Mouse (Mus musculus) embryonic stem cell, embryonic (primary cell): Measurements from ENCODE around the gene Eci1.
"Not testable (repeated sequence)": the region's sequence is repeated elsewhere in the genome, so short reads cannot be mapped to it uniquely, and the experiment has no call there.

Experiments
- CTCF ChIA-PET, 4 experiments: fragments of 300-600 bp in 2 of 4; fragments of 350-600 bp in 2 of 4; sonication (Branson Sonifier 250); formaldehyde crosslinking; loops; one replicate each; lab custom pipeline; 2022; ENCODE audit warnings: inconsistent platforms in 2 of 4; lab: Charles Lee
- POLR2A ChIA-PET, 4 experiments: fragments of 300-600 bp in 2 of 4; fragments of 350-600 bp in 2 of 4; sonication (Branson Sonifier 250); formaldehyde crosslinking; loops; one replicate each; lab custom pipeline; 2022; ENCODE audit warnings: antibody characterized with exemption in 4 of 4, inconsistent platforms in 1 of 4; lab: Charles Lee

The Eci1 gene

DNA sequence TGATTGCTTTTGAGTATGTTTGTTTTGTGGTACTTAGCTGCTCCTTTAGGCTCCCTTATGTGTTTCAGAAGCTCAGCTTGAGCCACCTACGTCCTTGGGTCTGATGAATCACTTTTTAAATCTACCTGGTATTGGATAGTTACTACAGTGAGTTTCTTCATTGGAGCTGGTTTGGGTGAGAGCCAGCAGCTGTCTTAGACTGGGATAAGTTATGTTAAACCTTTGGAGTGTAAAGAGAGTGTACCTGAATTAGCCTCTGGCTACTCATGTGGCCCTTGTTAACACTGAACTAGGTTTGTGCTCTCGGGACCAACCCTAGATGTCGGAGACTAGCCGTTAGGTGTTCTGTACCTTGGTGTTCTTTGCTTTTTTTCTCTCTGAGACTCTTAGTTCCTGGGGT lies 3.3 kb upstream of the Eci1 start:
- CTCF ChIA-PET: interaction anchor here in 2 of 4 experiments (0.5 kb wide), 2 partner anchors 272 to 375 kb away, joined by 5 to 7 read pairs; no protein-coding TSS in a partner anchor
- POLR2A ChIA-PET: interaction anchor here in 3 of 4 experiments (0.7 to 4.4 kb wide), 22 partner anchors 8 to 717 kb away, joined by 3 to 54 read pairs (median 5); partner anchors contain the start of genes Rnps1 (in 2 of the 3), Traf7 (in 2 of the 3), Ccnf (in 1 of the 3) and Fahd1 (in 1 of the 3)

DNA sequence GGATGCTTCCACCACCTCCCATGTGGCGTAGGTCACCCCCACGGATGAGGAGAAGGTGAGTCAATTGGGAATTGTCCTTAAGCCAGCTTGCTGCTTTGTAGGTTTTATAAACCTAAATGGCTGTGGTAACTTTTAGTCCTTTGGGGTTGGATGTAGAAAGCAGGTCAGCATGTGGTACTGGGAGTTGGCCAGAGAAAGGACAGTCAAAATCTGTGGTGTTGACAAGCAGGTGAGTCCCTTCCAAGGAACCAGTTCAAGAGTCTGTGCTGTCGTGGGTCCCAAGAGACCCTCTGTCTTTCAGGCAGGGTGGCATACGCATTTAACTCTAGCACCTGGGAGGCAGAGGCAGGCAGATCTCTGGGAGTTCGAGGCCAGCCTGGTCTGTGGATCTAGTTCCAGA lies 2.0 kb upstream of the Eci1 start:
- ChIA-PET POLR2A (interaction anchor here in 3 of 4 experiments (0.6 to 4.4 kb wide), 15 partner anchors 9 to 104 kb away, joined by 3 to 54 read pairs (median 4); partner anchors contain the start of genes Rnps1 (in 2 of the 3), Traf7 (in 2 of the 3), Abca3 (in 1 of the 3) and Dnase1l2 (in 1 of the 3)), CTCF (no interaction called here)

DNA sequence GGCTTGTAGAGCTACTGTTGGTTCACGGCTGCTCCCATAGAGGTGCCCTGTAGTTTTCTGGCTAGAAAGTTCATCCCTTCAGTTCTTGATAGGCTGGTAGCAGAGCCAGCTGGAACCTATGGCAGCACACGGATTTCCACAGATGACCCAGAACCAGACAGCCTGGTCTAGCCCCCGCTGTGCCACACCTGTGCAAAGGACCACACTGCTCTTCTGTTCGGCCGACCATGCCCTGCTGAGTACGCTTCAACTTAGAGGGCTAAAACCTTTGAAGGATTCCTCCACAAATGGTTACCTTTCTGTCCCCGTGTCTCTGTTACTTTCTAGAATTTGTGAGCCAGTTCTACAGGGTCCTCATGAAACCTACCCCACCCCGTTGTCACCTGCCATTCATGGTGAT lies 1.1 kb upstream of the Eci1 start:
- POLR2A ChIA-PET: interaction anchor here in 3 of 4 experiments (0.6 to 9.9 kb wide), 8 partner anchors 10 to 359 kb away, joined by 3 to 123 read pairs (median 9); partner anchors contain the start of genes Rnps1 (in 2 of the 3), Mlst8 (in 1 of the 3) and Traf7 (in 1 of the 3)
- CTCF ChIA-PET: not testable (repeated sequence)

DNA sequence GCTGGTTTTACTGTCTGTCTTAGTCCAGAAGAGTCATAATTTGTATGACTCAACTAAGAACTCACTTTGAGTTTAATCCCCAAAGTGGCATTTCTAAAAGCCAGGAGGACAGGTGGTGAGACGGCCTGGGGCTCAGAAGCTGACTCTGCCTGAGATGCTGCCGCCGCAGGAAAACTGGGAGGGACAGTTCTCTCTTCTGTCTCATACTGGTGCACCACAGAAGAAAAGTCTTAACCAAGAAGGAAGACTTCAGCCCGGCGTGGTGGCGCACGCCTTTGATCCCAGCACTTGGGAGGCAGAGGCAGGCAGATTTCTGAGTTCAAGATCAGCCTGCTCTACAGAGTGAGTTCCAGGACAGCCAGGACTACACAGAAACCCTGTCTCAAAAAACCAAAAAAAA lies 536 bp upstream of the Eci1 start:
- ChIA-PET POLR2A (interaction anchor here (0.5 to 9.9 kb wide), 37 partner anchors 8 to 254 kb away, joined by 3 to 201 read pairs (median 5); partner anchors contain the start of genes Rnps1 (in 3 of the 4), Traf7 (in 3 of the 4), Mlst8 (in 2 of the 4) and Ccnf (in 1 of the 4)), CTCF (interaction anchor here in 2 of 4 experiments (0.5 to 1.0 kb wide), 3 partner anchors 193 to 1142 kb away, joined by 3 to 7 read pairs (median 3); no protein-coding TSS in a partner anchor)

DNA sequence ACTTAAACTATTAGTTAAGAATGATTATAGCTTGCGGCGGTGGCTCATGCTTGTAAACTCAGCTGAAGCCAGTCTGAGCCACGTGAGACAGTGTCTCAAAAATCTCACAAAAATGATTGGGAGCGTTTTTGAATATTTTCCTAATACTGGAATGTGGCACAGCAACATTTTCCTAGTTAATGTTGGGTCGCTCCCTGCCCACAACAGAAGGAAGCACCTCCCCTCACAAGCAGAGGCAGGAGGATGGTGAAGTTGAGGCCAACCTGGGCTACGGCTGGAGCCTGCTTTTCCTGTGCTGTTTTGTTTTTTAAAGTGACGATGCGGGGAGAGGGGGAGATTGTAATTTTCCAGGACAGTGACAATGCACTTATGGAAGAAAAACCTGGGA lies 723 bp downstream of the Eci1 start:
- CTCF ChIA-PET: interaction anchor here in 3 of 4 experiments (0.6 to 1.3 kb wide), 6 partner anchors 10 to 220 kb away, joined by 3 to 4 read pairs (median 3); no protein-coding TSS in a partner anchor
- POLR2A ChIA-PET: interaction anchor here (0.5 to 9.9 kb wide), 59 partner anchors 8 to 383 kb away, joined by 3 to 201 read pairs (median 4); partner anchors contain the start of genes Pkd1 (in 3 of the 4), Rnps1 (in 3 of the 4), Traf7 (in 3 of the 4) and Abca3 (in 2 of the 4)

DNA sequence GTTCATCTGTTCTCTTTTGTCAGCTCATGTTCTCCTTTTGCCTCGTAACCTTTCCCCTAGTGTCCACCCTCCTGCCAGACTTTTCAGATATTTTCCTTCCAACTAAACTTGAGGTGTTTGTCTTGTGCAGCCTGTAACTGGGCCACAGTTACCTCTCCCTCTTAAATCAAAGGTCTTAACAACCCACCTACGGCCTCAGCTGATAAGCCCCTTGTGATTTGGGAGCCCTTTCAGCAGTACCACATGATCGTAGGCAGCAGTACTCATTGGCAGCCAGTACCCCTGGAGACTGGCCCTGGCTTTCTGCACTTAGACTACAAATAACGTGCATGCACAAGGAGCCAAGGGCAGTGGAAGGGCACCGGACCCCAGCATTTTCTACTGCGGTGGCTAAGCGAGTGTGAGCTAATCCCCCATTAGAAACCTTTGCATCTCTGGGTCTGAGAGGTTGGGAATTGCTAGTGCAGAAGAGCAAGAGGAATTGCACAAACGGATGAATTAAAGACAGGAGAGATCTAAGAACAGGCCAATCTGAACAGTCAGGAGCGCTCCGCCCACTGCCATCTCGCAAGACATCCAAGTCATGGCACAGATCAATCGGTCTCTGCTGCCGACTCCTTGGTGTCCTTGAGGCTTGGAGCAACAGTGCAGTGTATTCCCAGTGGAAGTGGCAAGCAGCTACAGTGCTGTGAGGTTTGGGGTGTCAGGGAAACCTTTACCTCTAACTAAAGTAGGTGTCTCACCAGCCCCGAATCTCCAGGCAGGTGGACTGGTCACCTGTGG lies 3.0 kb downstream of the Eci1 start:
- ChIA-PET CTCF (interaction anchor here in 3 of 4 experiments (0.6 to 1.4 kb wide), 7 partner anchors 11 to 261 kb away, joined by 3 to 6 read pairs (median 3); partner anchors contain the start of gene Syngr3 (in 1 of the 3)), POLR2A (interaction anchor here (0.6 to 9.9 kb wide), 37 partner anchors 7 to 861 kb away, joined by 3 to 201 read pairs (median 4); partner anchors contain the start of genes Rnps1 (in 3 of the 4), Ccnf (in 2 of the 4), Pkd1 (in 2 of the 4) and Traf7 (in 2 of the 4))

DNA sequence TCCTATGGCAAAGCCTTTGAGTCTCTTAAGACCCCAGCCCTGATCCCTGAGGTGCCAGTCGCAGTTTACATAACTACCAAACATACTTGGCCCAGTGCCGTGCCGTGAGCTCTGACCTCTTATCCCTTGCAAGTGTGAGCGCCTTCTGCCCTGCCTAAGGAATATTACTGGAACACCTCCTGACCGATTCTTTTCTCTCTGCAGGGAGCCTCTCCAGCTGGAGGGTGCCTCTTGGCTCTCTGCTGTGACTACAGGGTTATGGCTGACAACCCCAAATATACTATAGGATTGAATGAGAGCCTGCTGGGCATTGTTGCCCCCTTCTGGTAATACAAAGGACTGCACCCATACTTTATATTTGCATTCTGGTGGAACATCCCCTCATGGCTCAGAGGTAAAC lies 10.6 kb downstream of the Eci1 start:
- CTCF ChIA-PET: interaction anchor here in 3 of 4 experiments (0.5 to 2.4 kb wide), 12 partner anchors 9 to 468 kb away, joined by 3 to 7 read pairs (median 3); partner anchors contain the start of gene Eci1 (in 1 of the 3)
- POLR2A ChIA-PET: interaction anchor here in 3 of 4 experiments (0.8 to 6.2 kb wide), 17 partner anchors 9 to 198 kb away, joined by 3 to 63 read pairs (median 5); partner anchors contain the start of genes Eci1 (in 3 of the 3), Rnps1 (in 2 of the 3), E4f1 (in 1 of the 3) and Pgp (in 1 of the 3)

DNA sequence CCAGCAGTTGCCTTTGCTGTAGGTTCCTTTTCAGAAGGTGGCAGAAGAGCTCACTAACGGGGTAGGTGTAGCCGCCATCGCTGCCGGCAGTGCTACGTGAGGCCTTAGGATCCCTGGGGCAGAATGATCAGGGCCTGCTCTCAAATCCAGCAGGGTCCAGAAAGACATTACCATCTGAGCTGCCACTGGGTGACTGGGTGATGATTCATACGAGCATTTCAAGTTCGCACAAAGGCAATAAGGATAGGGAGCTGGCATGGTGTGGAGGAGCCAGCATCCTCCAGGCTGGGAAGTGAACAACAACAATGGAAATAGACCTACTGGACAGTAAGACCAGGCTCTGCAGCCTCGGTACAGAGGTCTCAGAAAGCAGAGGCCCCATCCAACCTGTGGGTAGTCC lies 13.9 kb downstream of the Eci1 start:
- POLR2A ChIA-PET: interaction anchor here in 3 of 4 experiments (0.6 to 6.2 kb wide), 25 partner anchors 8 to 199 kb away, joined by 3 to 63 read pairs (median 3); partner anchors contain the start of genes Eci1 (in 2 of the 3), Mlst8 (in 2 of the 3), Rnps1 (in 2 of the 3) and Abca3 (in 1 of the 3)

DNA sequence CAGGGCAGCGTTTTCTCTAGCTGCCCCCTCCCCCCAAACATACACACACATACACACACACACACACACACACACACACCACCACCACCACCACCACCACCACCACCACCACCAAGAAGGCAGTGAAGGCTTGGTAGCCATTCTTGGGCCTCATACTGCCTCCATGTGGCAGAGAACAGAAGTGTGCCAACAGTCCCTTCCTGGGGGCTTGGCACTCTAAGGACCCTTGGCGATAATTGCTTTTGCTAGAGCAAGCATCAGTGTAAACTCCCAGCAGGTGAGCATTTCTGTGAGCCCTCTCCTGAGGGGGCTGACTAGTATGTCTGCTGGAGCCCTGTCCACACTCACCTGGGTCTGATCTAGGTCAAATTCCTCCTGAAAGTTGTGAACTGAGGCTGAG lies 14.7 kb downstream of the Eci1 start:
- ChIA-PET CTCF (interaction anchor here in 2 of 4 experiments (0.6 to 1.7 kb wide), 6 partner anchors 9 to 597 kb away, joined by 4 to 5 read pairs (median 4); partner anchors contain the start of genes Mlst8 (in 1 of the 2), Prss32 (in 1 of the 2) and Prss41 (in 1 of the 2)), POLR2A (interaction anchor here in 3 of 4 experiments (0.9 to 6.2 kb wide), 19 partner anchors 9 to 228 kb away, joined by 3 to 63 read pairs (median 3); partner anchors contain the start of genes Eci1 (in 2 of the 3), Abca3 (in 1 of the 3), Pkd1 (in 1 of the 3) and Rnps1 (in 1 of the 3))

More for the DNA sequence above, 13.9 kb downstream of the Eci1 start:
- CTCF ChIA-PET: interaction anchor here in 2 of 4 experiments (0.8 to 1.7 kb wide), 7 partner anchors 9 to 597 kb away, joined by 3 to 5 read pairs (median 4); partner anchors contain the start of genes Mlst8 (in 1 of the 2), Prss32 (in 1 of the 2), Prss41 (in 1 of the 2) and Rnps1 (in 1 of the 2)

DNA sequence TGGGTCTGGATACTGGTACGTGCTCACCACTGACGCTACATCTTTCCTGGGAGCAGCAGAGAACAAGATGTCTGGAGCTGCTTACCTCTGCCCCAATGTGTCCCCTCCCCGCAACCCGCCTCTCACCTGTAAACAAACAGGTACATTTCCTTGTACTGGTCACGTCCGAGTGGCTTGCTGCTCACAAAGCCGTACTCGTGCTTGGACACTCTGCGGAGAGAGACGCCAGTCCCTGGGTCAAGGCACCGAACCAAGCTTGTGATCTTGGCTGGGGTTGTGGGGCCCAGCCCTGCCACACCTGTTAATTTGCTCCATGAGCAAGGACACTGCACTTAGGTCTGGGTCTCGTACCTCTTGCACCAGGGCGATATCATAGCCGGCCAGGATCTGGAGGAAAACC lies 15.7 kb downstream of the Eci1 start:
- ChIA-PET CTCF (interaction anchor here in 2 of 4 experiments (0.6 to 1.2 kb wide), 3 partner anchors 22 to 49 kb away, joined by 3 to 8 read pairs (median 4); partner anchors contain the start of gene Mlst8 (in 1 of the 2)), POLR2A (interaction anchor here (0.6 to 1.7 kb wide), 17 partner anchors 9 to 227 kb away, joined by 3 to 11 read pairs (median 3); partner anchors contain the start of genes Mlst8 (in 1 of the 4), Pkd1 (in 1 of the 4), Traf7 (in 1 of the 4) and Zfp598 (in 1 of the 4))

DNA sequence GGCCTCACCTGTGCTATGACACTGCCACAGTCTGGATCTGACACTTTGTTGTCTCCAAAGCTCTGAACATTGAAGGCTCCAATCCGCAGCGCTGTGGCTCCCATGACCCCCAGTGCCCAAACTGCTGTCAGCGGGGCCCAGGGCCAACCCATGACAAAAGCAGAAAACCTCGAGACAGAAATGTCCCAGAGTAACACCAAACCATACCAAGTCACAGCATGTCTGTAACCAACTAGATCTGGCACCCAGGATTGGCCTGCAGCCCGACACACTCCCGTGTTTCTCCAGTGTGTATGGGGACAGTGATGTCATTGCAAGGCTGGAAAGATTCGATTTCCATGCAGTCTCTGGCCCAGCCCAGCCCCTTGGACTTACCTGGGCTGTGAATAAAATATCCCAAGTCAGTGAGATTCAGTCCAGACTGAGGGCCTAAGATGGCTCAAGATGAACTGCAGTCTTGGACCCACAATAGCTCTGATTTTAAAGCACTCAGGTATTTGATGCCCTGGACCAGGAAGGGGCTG lies 16.3 kb downstream of the Eci1 start, which contains the start of gene Dnase1l2:
Dnase1l2 (minus strand) TSS at position 474 of the 524 bp plus-strand sequence.
- ChIA-PET CTCF (interaction anchor here in 2 of 4 experiments (0.5 to 1.2 kb wide), 5 partner anchors 21 to 73 kb away, joined by 3 to 8 read pairs (median 3); partner anchors contain the start of gene Mlst8 (in 1 of the 2)), POLR2A (interaction anchor here (0.6 to 1.7 kb wide), 20 partner anchors 8 to 226 kb away, joined by 3 to 11 read pairs (median 3); partner anchors contain the start of genes Mlst8 (in 1 of the 4), Npw (in 1 of the 4), Pkd1 (in 1 of the 4) and Traf7 (in 1 of the 4))

DNA sequence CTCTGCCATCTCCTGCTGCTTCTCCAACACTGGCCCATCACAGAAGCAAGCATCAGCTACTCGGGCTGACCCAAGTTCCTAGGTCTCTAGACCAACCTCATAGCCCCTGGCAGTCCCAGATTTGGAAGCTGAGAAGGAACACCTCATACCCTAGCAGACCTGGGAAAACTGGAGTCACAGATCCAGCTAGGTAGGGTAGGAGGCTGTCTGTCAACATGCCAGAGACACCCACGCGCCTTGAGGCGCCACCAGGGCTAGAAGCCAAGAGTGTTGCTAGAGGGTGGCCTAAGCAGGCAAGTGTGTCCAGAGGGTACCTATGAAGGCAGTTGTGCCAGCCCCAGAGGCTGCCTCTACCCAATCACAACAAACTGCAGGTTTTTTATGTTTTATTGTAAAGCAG lies 17.0 kb downstream of the Eci1 start:
- ChIA-PET CTCF (interaction anchor here in 2 of 4 experiments (0.6 to 1.1 kb wide), 2 partner anchors 49 to 52 kb away, joined by 3 to 4 read pairs; no protein-coding TSS in a partner anchor), POLR2A (interaction anchor here in 3 of 4 experiments (0.6 to 1.1 kb wide), 4 partner anchors 9 to 51 kb away, joined by 3 read pairs; no protein-coding TSS in a partner anchor)

DNA sequence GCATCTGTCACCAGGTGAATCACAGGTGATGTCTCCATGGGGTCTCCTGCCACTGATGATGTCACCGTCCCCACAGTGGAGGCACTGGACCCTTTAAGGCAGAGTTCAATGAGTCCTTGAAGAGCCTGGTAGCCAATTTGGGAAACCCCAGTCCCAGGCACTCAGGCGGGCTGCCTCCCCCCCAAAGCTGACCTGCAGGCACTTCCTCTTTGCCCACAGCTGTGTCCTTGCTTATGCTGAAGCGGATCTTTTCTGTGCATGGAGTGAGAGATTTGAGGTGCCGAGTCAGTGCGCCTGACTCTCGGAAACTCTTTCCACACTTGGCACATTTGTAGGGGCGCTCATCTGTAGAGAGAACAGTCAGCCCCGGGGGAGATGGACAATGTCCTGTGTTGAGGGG lies 20.1 kb downstream of the Eci1 start:
- POLR2A ChIA-PET: interaction anchor here in 3 of 4 experiments (0.6 to 2.3 kb wide), 10 partner anchors 8 to 299 kb away, joined by 3 to 9 read pairs (median 3); partner anchors contain the start of genes Traf7 (in 2 of the 3) and Eci1 (in 1 of the 3)
- CTCF ChIA-PET: interaction anchor here in 2 of 4 experiments (1.0 kb wide), 2 partner anchors 9 to 10 kb away, joined by 3 read pairs; no protein-coding TSS in a partner anchor

DNA sequence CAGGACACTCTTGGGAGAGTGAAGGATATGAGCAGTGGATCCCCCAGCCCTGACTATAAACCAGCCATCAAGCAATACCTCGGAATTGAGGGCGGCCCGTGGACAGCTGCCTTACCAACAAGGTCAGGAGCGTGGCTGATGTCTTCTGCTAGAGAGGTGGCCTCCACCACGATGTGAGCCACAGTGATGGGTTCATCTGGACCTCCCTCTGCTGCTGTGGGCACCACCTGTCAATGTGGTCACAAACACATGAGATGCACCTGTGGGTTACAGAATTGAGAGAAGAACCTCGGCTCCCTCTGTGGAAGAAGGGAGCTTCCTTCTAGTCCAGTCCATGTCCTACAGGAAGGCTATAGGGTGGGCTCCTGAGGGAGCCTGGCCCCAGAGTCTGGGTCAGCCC lies 23.1 kb downstream of the Eci1 start:
- ChIA-PET CTCF (no interaction called here), POLR2A (interaction anchor here in 2 of 4 experiments (1.1 to 2.2 kb wide), 4 partner anchors 22 to 97 kb away, joined by 4 to 8 read pairs (median 6); partner anchors contain the start of genes Abca3 (in 1 of the 2) and Traf7 (in 1 of the 2))

DNA sequence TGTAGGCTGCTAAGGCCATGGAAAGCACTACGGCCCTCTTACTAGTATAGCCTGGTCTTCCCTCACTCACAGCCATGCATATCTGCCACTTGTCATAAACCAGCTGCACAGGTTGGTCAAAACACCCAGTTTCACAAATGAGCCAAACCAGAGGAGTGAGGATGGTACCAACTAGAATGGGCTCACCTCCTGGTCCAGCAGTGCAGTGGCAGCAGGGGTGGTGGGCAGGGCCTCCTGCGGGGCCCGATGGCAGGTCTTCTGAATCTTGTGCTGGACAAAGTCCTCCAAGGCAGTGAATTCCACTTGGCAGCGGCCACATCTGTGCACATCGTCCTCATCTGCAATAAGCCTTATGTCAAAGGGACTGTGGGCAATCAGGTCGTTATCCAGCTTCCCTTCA lies 24.8 kb downstream of the Eci1 start:
- POLR2A ChIA-PET: interaction anchor here in 2 of 4 experiments (0.9 to 2.2 kb wide), 7 partner anchors 9 to 99 kb away, joined by 3 to 8 read pairs (median 4); partner anchors contain the start of genes Traf7 (in 2 of the 2) and Dnase1l2 (in 1 of the 2)
- CTCF ChIA-PET: interaction anchor here in 2 of 4 experiments (0.5 to 1.9 kb wide), 3 partner anchors 15 to 29 kb away, joined by 3 to 7 read pairs (median 6); partner anchors contain the start of gene Mlst8 (in 1 of the 2)

DNA sequence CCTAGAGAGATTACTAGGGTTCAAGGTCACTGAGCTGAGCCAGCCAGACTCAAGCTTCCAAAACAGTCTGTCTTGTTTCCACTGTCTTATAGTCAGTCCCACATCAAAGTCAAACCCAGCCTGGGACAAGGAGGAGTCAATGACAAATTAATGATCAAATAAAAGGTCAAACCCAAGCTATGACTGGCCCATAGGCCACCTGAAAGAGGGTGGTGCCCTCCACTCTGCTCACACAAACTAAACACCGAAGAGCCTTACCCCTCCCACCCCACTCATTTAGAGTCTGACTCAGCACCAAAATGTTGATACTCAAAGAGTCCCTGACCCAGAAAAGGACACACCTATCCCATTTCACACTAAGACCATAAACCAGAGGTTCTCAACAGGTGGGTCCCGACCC lies 26.9 kb downstream of the Eci1 start:
- POLR2A ChIA-PET: interaction anchor here in 3 of 4 experiments (0.5 to 5.0 kb wide), 16 partner anchors 9 to 216 kb away, joined by 3 to 69 read pairs (median 8); partner anchors contain the start of genes Dnase1l2 (in 2 of the 3), Mlst8 (in 2 of the 3), E4f1 (in 1 of the 3) and Eci1 (in 1 of the 3)
- CTCF ChIA-PET: interaction anchor here in 1 of 4 experiments (1.3 to 2.1 kb wide), 2 partner anchors 17 to 96 kb away, joined by 3 to 5 read pairs; partner anchors contain the start of gene Pkd1
